Mouse (Mus musculus) induced T-regulatory cell, adult 2 months (primary cell): ENCODE measurements around the gene Cpxm2.

ENCODE experiments used
- DNase-seq: peaks from one replicate; pipeline ENCODE4 v3.0.0-alpha.2; 2012; ENCODE audit warnings: low read depth

The Cpxm2 gene

GRCm38 (mm10) chr7:132015933-132016332 lies 138.6 kb downstream of the Cpxm2 start:
- no peak for DNase-seq

- DNase-seq: no peak
These were observed 139.3 kb downstream of the Cpxm2 start for GRCm38 (mm10) chr7:132015193-132015592.

GRCm38 (mm10) chr7:132013970-132014369 lies 140.6 kb downstream of the Cpxm2 start:
- DNase-seq: no peak

GRCm38 (mm10) chr7:132012969-132013679 lies 141.4 kb downstream of the Cpxm2 start:
- no peak for DNase-seq

- DNase-seq: no peak
These were observed 145.5 kb downstream of the Cpxm2 start for GRCm38 (mm10) chr7:132009002-132009401.

- DNase-seq: no peak
These were observed 148.4 kb downstream of the Cpxm2 start for GRCm38 (mm10) chr7:132005996-132006696.

- DNase-seq: no peak
These were observed 161.7 kb downstream of the Cpxm2 start for GRCm38 (mm10) chr7:131992873-131993272.

GRCm38 (mm10) chr7:131992226-131992625 lies 162.3 kb downstream of the Cpxm2 start:
- DNase-seq: no peak

- no peak for DNase-seq
These were observed 165.5 kb downstream of the Cpxm2 start for GRCm38 (mm10) chr7:131989056-131989455.
